Mouse (Mus musculus) CH12.LX (cell line): ENCODE data around the gene Crtc2. TPM values are rescaled to one million over a fixed set of nuclear protein-coding genes. Genes with fewer than 3 reads are reported as not detected.

Source experiments
- DNase-seq: peaks from one replicate; pipeline ENCODE4 v3.0.0-alpha.2; 2013; ENCODE audit errors: extremely low read depth
- H3K27ac ChIP-seq: 2 replicates; pipeline ENCODE4 v1.5.1; 2012; ENCODE audit warnings: low read depth, mild to moderate bottlenecking, control low read depth, moderate library complexity; ENCODE audit not compliant: insufficient read depth
- H3K27me3 ChIP-seq: replicated peaks from 2 replicates; pipeline ENCODE3; 2012; ENCODE audit warnings: inconsistent platforms
- H3K36me3 ChIP-seq, 2 experiments: replicated peaks in 1 of 2; 2 replicates each; pipeline versions ENCODE3 to v1.6.1; 2012; ENCODE audit warnings: inconsistent platforms in 1 of 2, low read length in 1 of 2, mild to moderate bottlenecking in 1 of 2, mixed read lengths in 1 of 2, moderate library complexity in 1 of 2; ENCODE audit not compliant: control insufficient read depth in 1 of 2, insufficient read depth in 1 of 2
- H3K4me1 ChIP-seq, 2 experiments: 2 replicates each; pipeline ENCODE4 v1.6.1; 2012; ENCODE audit warnings: inconsistent platforms in 1 of 2, moderate library complexity in 1 of 2; ENCODE audit not compliant: insufficient read depth in 2 of 2, control insufficient read depth in 1 of 2
- H3K4me2 ChIP-seq: 2 replicates; pipeline ENCODE4 v1.6.1; 2012; ENCODE audit warnings: low read depth, mild to moderate bottlenecking, control low read depth; ENCODE audit not compliant: poor library complexity, insufficient read depth, severe bottlenecking
- H3K4me3 ChIP-seq, 3 experiments: fragments of 150-350 bp in 1 of 3; sonication (generic) in 1 of 3; replicated peaks in 1 of 3; 2 replicates each; pipeline versions ENCODE3 to v1.5.1; 2011 to 2012; ENCODE audit warnings: low read depth in 2 of 3, low read length in 2 of 3, mild to moderate bottlenecking in 2 of 3, moderate library complexity in 2 of 3, control low read depth in 1 of 3, improper control_type of control experiment in 1 of 3, inconsistent platforms in 1 of 3, mixed read lengths in 1 of 3; ENCODE audit not compliant: poor library complexity in 1 of 3
- H3K79me2 ChIP-seq: replicated peaks from 2 replicates; pipeline ENCODE4 v1.6.1; 2012; ENCODE audit warnings: mild to moderate bottlenecking, moderate library complexity; ENCODE audit not compliant: control insufficient read depth, poor library complexity, insufficient read depth, severe bottlenecking; ENCODE audit errors: extremely low read depth
- H3K9ac ChIP-seq: 2 replicates; pipeline ENCODE4 v1.6.1; 2012; ENCODE audit warnings: low read depth, mild to moderate bottlenecking, control low read depth, moderate library complexity; ENCODE audit not compliant: insufficient read depth
- H3K9me3 ChIP-seq: replicated peaks from 2 replicates; pipeline ENCODE3; 2012; ENCODE audit warnings: low read length, inconsistent platforms, mixed read lengths
- BHLHE40 ChIP-seq: IDR thresholded peaks from 2 replicates; pipeline ENCODE4 v1.6.1; 2011; ENCODE audit warnings: mild to moderate bottlenecking, low read depth, low read length, improper control_type of control experiment
- CHD1 ChIP-seq: IDR thresholded peaks from 2 replicates; pipeline ENCODE4 v1.6.1; 2012; ENCODE audit warnings: low read depth, low read length, improper control_type of control experiment, inconsistent platforms
- CHD2 ChIP-seq: IDR thresholded peaks from 2 replicates; pipeline ENCODE4 v1.6.1; 2011; ENCODE audit warnings: low read length, improper control_type of control experiment
- E2F4 ChIP-seq: IDR thresholded peaks from 2 replicates; pipeline ENCODE4 v1.6.1; 2011; ENCODE audit warnings: low read depth, low read length, improper control_type of control experiment; ENCODE audit not compliant: insufficient replicate concordance
- EP300 ChIP-seq: IDR thresholded peaks from 2 replicates; pipeline ENCODE4 v1.6.1; 2011; ENCODE audit warnings: low read length, improper control_type of control experiment
- GABPA ChIP-seq: IDR thresholded peaks from 2 replicates; pipeline ENCODE4 v1.6.1; 2012; ENCODE audit warnings: low read depth, low read length, improper control_type of control experiment, inconsistent platforms; ENCODE audit not compliant: insufficient replicate concordance
- HCFC1 ChIP-seq: IDR thresholded peaks from 2 replicates; pipeline ENCODE4 v1.6.1; 2012; ENCODE audit warnings: low read depth, mild to moderate bottlenecking, inconsistent platforms, low read length, improper control_type of control experiment
- IRF4 ChIP-seq: IDR thresholded peaks from 2 replicates; pipeline ENCODE4 v1.6.1; 2014; ENCODE audit warnings: low read depth, mild to moderate bottlenecking, inconsistent platforms, low read length, improper control_type of control experiment
- JUN ChIP-seq: IDR thresholded peaks from 2 replicates; pipeline ENCODE4 v1.6.1; 2011; ENCODE audit warnings: low read depth, mild to moderate bottlenecking, low read length, improper control_type of control experiment, moderate library complexity; ENCODE audit not compliant: insufficient read depth
- JUND ChIP-seq: conservative IDR thresholded peaks from 2 replicates; pipeline ENCODE4 v1.6.1; 2011; ENCODE audit warnings: low read depth, low read length, improper control_type of control experiment
- KAT2A ChIP-seq: IDR thresholded peaks from 2 replicates; pipeline ENCODE4 v1.6.1; 2012; ENCODE audit warnings: low read length, improper control_type of control experiment, inconsistent platforms; ENCODE audit not compliant: insufficient replicate concordance
- MAFK ChIP-seq: IDR thresholded peaks from 2 replicates; pipeline ENCODE4 v1.6.1; 2011; ENCODE audit warnings: low read length, improper control_type of control experiment; ENCODE audit not compliant: insufficient replicate concordance
- MAX ChIP-seq: IDR thresholded peaks from 2 replicates; pipeline ENCODE4 v1.6.1; 2011; ENCODE audit warnings: low read length, improper control_type of control experiment
- MAZ ChIP-seq: IDR thresholded peaks from 2 replicates; pipeline ENCODE4 v1.6.1; 2012; ENCODE audit warnings: low read depth, mild to moderate bottlenecking, inconsistent platforms, low read length, improper control_type of control experiment, moderate library complexity
- MEF2A ChIP-seq: IDR thresholded peaks from 2 replicates; pipeline ENCODE4 v1.6.1; 2014; ENCODE audit warnings: low read depth, mild to moderate bottlenecking, inconsistent platforms, low read length, improper control_type of control experiment, borderline replicate concordance
- MXI1 ChIP-seq: IDR thresholded peaks from 2 replicates; pipeline ENCODE4 v1.6.1; 2011; ENCODE audit warnings: mild to moderate bottlenecking, low read depth, low read length, improper control_type of control experiment
- NRF1 ChIP-seq: IDR thresholded peaks from 2 replicates; pipeline ENCODE4 v1.6.1; 2014; ENCODE audit warnings: low read depth, mild to moderate bottlenecking, inconsistent platforms, low read length, improper control_type of control experiment, moderate library complexity
- PAX5 ChIP-seq: IDR thresholded peaks from 2 replicates; pipeline ENCODE4 v1.6.1; 2012; ENCODE audit warnings: low read length, inconsistent platforms, mixed read lengths
- POLR2A ChIP-seq: IDR thresholded peaks from 2 replicates; pipeline ENCODE4 v1.6.1; 2011; ENCODE audit warnings: low read depth, mild to moderate bottlenecking, improper control_type of control experiment, low read length
- POLR2AphosphoS2 ChIP-seq: IDR thresholded peaks from 2 replicates; pipeline ENCODE4 v1.6.1; 2011; ENCODE audit warnings: low read depth, low read length, improper control_type of control experiment
- RCOR1 ChIP-seq: conservative IDR thresholded peaks from 2 replicates; pipeline ENCODE4 v1.6.1; 2012; ENCODE audit warnings: low read depth, mild to moderate bottlenecking, inconsistent platforms, low read length, improper control_type of control experiment
- SIN3A ChIP-seq: IDR thresholded peaks from 2 replicates; pipeline ENCODE4 v1.6.1; 2012; ENCODE audit warnings: low read length, improper control_type of control experiment, inconsistent platforms
- TBP ChIP-seq: conservative IDR thresholded peaks from 2 replicates; pipeline ENCODE4 v1.6.1; 2011; ENCODE audit warnings: low read depth, low read length, improper control_type of control experiment
- TCF12 ChIP-seq: IDR thresholded peaks from 2 replicates; pipeline ENCODE4 v1.6.1; 2014; ENCODE audit warnings: low read depth, mild to moderate bottlenecking, inconsistent platforms, low read length, improper control_type of control experiment
- USF2 ChIP-seq: conservative IDR thresholded peaks from 2 replicates; pipeline ENCODE4 v1.6.1; 2011; ENCODE audit warnings: low read depth, low read length, improper control_type of control experiment
- ZC3H11A ChIP-seq: IDR thresholded peaks from 2 replicates; pipeline ENCODE4 v1.6.1; 2012; ENCODE audit warnings: low read depth, mild to moderate bottlenecking, inconsistent platforms, low read length, improper control_type of control experiment
- ZKSCAN1 ChIP-seq: IDR thresholded peaks from 2 replicates; pipeline ENCODE4 v1.6.1; 2012; ENCODE audit warnings: low read depth, inconsistent platforms, low read length, improper control_type of control experiment, borderline replicate concordance
- ZMIZ1 ChIP-seq: IDR thresholded peaks from 2 replicates; pipeline ENCODE4 v1.6.1; 2012; ENCODE audit warnings: low read depth, mild to moderate bottlenecking, inconsistent platforms, low read length, improper control_type of control experiment
- dilution Hi-C: fragments of 300-500 bp; cut with MboI; formaldehyde crosslinking; loops from 2 replicates; pipeline ENCODE4 v1.14.3; 2020; ENCODE audit warnings: low sequenced_read_pairs; ENCODE audit not compliant: extremely low pct_unique_long_range_greater_than_20kb, extremely low pct_ligation_motif_present
- in situ Hi-C: fragments of 300-500 bp; cut with MboI; formaldehyde crosslinking; loops from 3 replicates; pipeline ENCODE4 v1.14.3; 2019; ENCODE audit warnings: low sequenced_read_pairs, low pct_ligation_motif_present, low pct_unique_long_range_greater_than_20kb, mixed read lengths
- polyA plus RNA-seq: library from polyadenylated mRNA; unstranded; fragments of >175 nt; gene quantifications from 2 replicates; pipeline ENCODE4 v1.2.1, GENCODE M21; 2012; ENCODE audit warnings: low read depth; ENCODE audit not compliant: insufficient read length
- total RNA-seq, 2 experiments: library from RNA; depleted of rRNA; stranded (reverse); fragments of 300-350 nt in 1 of 2; fragments of >200 nt in 1 of 2; gene quantifications; 2 replicates each; pipeline ENCODE4 v1.2.3; 2012 to 2014

Crtc2 gene
- total and polyA plus RNA-seq, 3 experiments, result 6.1 to 69.8 (median 13.5) TPM

DNA sequence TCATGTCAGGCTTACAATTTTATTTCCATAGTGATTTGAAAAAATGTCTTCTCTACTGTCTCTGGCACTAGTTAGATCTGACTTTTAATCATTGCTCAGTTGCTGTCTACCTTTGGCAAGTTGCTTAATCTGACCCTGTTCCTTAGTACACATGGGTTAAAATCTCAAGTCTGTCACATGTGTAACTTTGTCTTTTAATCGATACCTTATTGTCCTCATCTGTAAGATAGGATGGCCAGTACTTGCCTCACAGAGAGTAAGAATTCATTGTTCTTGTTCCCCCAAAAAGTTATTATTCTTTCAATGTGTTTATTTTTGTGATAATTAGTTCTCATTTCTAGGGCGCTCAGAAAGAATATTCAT, 38.0 kb downstream of the Crtc2 start:
- TF ChIP-seq POLR2AphosphoS2, result no peak
- 0 out of 2 replicates have a peak, but pooled peaks have one; percentile 35 for TF ChIP-seq RCOR1
- TF ChIP-seq ZMIZ1, result no peak
- TF ChIP-seq USF2, result 0 out of 2 replicates have a peak, but pooled peaks have one; percentile 6
- TF ChIP-seq E2F4, result 0 out of 2 replicates have a peak, but pooled peaks have one; percentile 9
- peak; percentile 61; the same call in 1 of the 2 replicates for TF ChIP-seq MAX
- no peak for TF ChIP-seq MEF2A
- peak; percentile 39; the same call in 1 of the 2 replicates for TF ChIP-seq MAFK
- H3K27ac ChIP-seq, result peak overlapping the region; percentile 64
- H3K79me2 ChIP-seq, result peaks cover 38% of the 10 kb centered on the region
- H3K36me3 ChIP-seq, result peaks cover under 1 to 6% of the 10 kb centered on the region in 2 experiments
- peak overlapping the region; percentile 96 for H3K9ac ChIP-seq
- H3K27me3 ChIP-seq, result no peaks in the 10 kb centered on the region
- H3K4me3 ChIP-seq, result peak overlapping the region; percentile 29 to 87 (median 72)
- no peaks in the 10 kb centered on the region for H3K9me3 ChIP-seq
- in situ Hi-C loops (loop anchor here (10.0 kb wide), 1 partner anchor 83 kb away; no protein-coding TSS in a partner anchor), dilution Hi-C loops (no loop called here)
- peaks cover 5 to 23% of the 10 kb centered on the region in 2 experiments; a peak in 3 of 4 replicates for H3K4me1 ChIP-seq
- DNase-seq, result peak; percentile 23
- H3K4me2 ChIP-seq, result peak overlapping the region; percentile 38; the same call in 1 of the 2 replicates

DNA sequence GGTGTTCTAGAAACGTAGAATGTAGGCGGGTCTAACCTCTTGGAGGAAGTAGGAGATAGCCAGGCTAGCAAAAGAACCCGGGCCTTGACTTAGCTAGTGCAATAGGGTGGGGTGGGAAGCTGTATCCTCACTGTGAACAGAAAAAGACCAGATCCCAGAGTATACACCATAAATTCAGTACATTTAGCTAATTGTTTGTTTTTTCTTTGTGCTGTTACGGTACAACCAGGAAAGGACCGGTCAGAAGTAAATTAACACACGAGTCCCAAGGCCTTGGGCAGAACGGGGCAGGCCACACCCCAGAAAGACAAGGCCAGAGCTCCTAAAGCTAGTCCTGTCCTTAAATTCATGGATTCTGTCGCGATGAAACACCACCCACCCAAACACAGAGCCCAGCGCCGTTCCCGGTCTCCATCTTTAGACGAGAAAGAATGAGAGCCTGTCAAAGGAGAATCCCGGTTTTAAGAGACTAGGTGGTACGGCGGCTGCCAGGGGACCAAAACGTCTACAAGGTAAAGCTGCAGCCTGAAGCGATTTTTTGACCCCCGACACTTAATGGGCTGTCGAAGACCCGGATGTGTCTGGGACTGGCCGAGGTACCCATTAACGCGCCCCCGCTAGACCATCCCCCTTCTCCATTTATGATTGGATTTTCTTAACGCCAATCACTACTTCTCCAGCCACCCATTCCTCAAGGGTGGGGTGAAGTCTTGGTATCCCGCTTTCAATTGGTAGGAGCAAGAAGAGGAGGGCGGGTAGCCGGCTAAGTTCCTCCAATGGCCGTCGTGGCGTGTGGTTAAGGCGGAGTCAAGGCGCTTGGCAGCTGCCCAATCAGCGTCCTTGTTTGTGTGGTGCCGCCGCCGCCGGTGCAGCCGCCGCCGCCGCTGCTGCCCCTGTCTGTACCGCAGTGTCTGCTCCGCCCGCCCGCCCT, 38.6 kb downstream of the Crtc2 start, which contains the start of gene Gatad2b:
TSS of gene Gatad2b (plus strand) at position 834 of the 931 bp plus-strand sequence.
- Histone ChIP-seq H3K9me3 (no peaks in the 10 kb centered on the region), H3K36me3 (peaks cover 2 to 10% of the 10 kb centered on the region in 2 experiments), H3K4me3 (peak within 1 kb of the TSS; percentile 85 to 98 (median 94)), H3K9ac (peak within 1 kb of the TSS; percentile 98), H3K27me3 (no peaks in the 10 kb centered on the region), H3K4me2 (peak within 1 kb of the TSS; percentile 88), H3K4me1 (peaks cover 6 to 30% of the 10 kb centered on the region in 2 experiments; a peak in 3 of 4 replicates), H3K27ac (peak within 1 kb of the TSS; percentile 93), H3K79me2 (peaks cover 44% of the 10 kb centered on the region)
- in situ Hi-C loops, result loop anchor here (10.0 kb wide), 1 partner anchor 82 kb away; no protein-coding TSS in a partner anchor
- DNase-seq, result peak; percentile 99
- dilution Hi-C loops, result no loop called here
- peak; percentile 71 for TF ChIP-seq TCF12
- TF ChIP-seq MAFK, result 0 out of 2 replicates have a peak, but pooled peaks have one; percentile 31
- peak; percentile 50; the same call in 1 of the 2 replicates for TF ChIP-seq KAT2A
- no peak; the same call in 1 of the 2 replicates for TF ChIP-seq MXI1
- TF ChIP-seq TBP, result peak; percentile 88
- peak; percentile 82 for TF ChIP-seq HCFC1
- TF ChIP-seq PAX5, result no peak
- peak; percentile 79 for TF ChIP-seq POLR2A
- 0 out of 2 replicates have a peak, but pooled peaks have one; percentile 64 for TF ChIP-seq E2F4
- TF ChIP-seq USF2, result no peak
- TF ChIP-seq BHLHE40, result no peak
- TF ChIP-seq JUND, result peak; percentile 34; the same call in 1 of the 2 replicates
- no peak for TF ChIP-seq ZC3H11A
- TF ChIP-seq ZKSCAN1, result no peak
- TF ChIP-seq SIN3A, result peak; percentile 87
- TF ChIP-seq EP300, result peak; percentile 62
- no peak for TF ChIP-seq NRF1
- no peak for TF ChIP-seq JUN
- 0 out of 2 replicates have a peak, but pooled peaks have one; percentile 52 for TF ChIP-seq RCOR1
- TF ChIP-seq GABPA, result no peak
- TF ChIP-seq ZMIZ1, result peak; percentile 86
- TF ChIP-seq CHD1, result peak; percentile 95; the same call in 1 of the 2 replicates
- TF ChIP-seq IRF4, result peak; percentile 69
- TF ChIP-seq MAZ, result no peak
- TF ChIP-seq CHD2, result peak; percentile 92
